Mouse (Mus musculus): ENCODE data around the gene Car5a.

The Car5a gene

GRCm38 (mm10) chr8:121955825-121956500, 11.3 kb upstream of the Car5a start:
- DNase-seq (ENCODE audit: inconsistent age in 2 of 2, low spot score in 1 of 2): no peak

- DNase-seq (ENCODE audit: inconsistent age in 2 of 2, low spot score in 1 of 2): no peak
Observed at GRCm38 (mm10) chr8:121954981-121955555, 10.4 kb upstream of the Car5a start.

GRCm38 (mm10) chr8:121953821-121954545, 9.3 kb upstream of the Car5a start:
- no peak for DNase-seq (ENCODE audit: inconsistent age in 2 of 2, low spot score in 1 of 2)

GRCm38 (mm10) chr8:121952800-121953199, 8.1 kb upstream of the Car5a start:
- DNase-seq (ENCODE audit: inconsistent age in 2 of 2, low spot score in 1 of 2): no peak

- no peak for DNase-seq (ENCODE audit: inconsistent age in 2 of 2, low spot score in 1 of 2)
Observed at GRCm38 (mm10) chr8:121952122-121952521, 7.4 kb upstream of the Car5a start.

- DNase-seq (ENCODE audit: inconsistent age in 2 of 2, low spot score in 1 of 2): peak; percentile 39 to 57
Observed at GRCm38 (mm10) chr8:121951656-121952009, 6.9 kb upstream of the Car5a start.

GRCm38 (mm10) chr8:121950749-121951655, 6.3 kb upstream of the Car5a start:
- peak; percentile 82 to 90 for DNase-seq (ENCODE audit: inconsistent age in 2 of 2, low spot score in 1 of 2)

GRCm38 (mm10) chr8:121949941-121950748, 5.4 kb upstream of the Car5a start:
- peak; percentile 99 to 100 for DNase-seq (ENCODE audit: inconsistent age in 2 of 2, low spot score in 1 of 2)

- DNase-seq (ENCODE audit: inconsistent age in 2 of 2, low spot score in 1 of 2): no peak
Observed at GRCm38 (mm10) chr8:121949222-121949800, 4.6 kb upstream of the Car5a start, which contains the start of gene Banp. Gene Banp (plus strand): TSS chr8:121949750.

GRCm38 (mm10) chr8:121948321-121949145, 3.8 kb upstream of the Car5a start:
- DNase-seq (ENCODE audit: inconsistent age in 2 of 2, low spot score in 1 of 2): peak; percentile 53 to 62

- peak; percentile 90 to 92 for DNase-seq (ENCODE audit: inconsistent age in 2 of 2, low spot score in 1 of 2)
Observed at GRCm38 (mm10) chr8:121947753-121948141, 3.0 kb upstream of the Car5a start.

GRCm38 (mm10) chr8:121947047-121947752, 2.5 kb upstream of the Car5a start:
- DNase-seq (ENCODE audit: inconsistent age in 2 of 2, low spot score in 1 of 2): peak; percentile 59 to 64

GRCm38 (mm10) chr8:121946351-121946750, 1.6 kb upstream of the Car5a start:
- DNase-seq (ENCODE audit: inconsistent age in 2 of 2, low spot score in 1 of 2): no peak

- no peak for DNase-seq (ENCODE audit: inconsistent age in 2 of 2, low spot score in 1 of 2)
Observed at GRCm38 (mm10) chr8:121943716-121944115, 988 bp downstream of the Car5a start.

GRCm38 (mm10) chr8:121943057-121943540, 1.6 kb downstream of the Car5a start:
- DNase-seq (ENCODE audit: inconsistent age in 2 of 2, low spot score in 1 of 2): no peak

- no peak for DNase-seq (ENCODE audit: inconsistent age in 2 of 2, low spot score in 1 of 2)
Observed at GRCm38 (mm10) chr8:121938732-121939131, 6.0 kb downstream of the Car5a start.

- no peak for DNase-seq (ENCODE audit: inconsistent age in 2 of 2, low spot score in 1 of 2)
Observed at GRCm38 (mm10) chr8:121936391-121936790, 8.3 kb downstream of the Car5a start.

Data from adrenal gland, adult (tissue).